Mouse (Mus musculus) limb, embryonic 13.5 days (tissue): Measurements from ENCODE around the gene Tpd52l1. TPM values are rescaled to one million over a fixed set of nuclear protein-coding genes. Genes with fewer than 3 reads are reported as not detected.

Experiments
- ATAC-seq: fragments of 200-750 bp; cut with Nextera tagmentation; 2 replicates; pipeline ENCODE4 v1.8.0; 2017; ENCODE audit warnings: low read depth, moderate number of reproducible peaks, moderate TSS enrichment; ENCODE audit not compliant: low FRiP score
- H3K27ac ChIP-seq: fragments of 300-500 bp; sonication (generic); 2 replicates; pipeline ENCODE4 v1.5.1; 2015; ENCODE audit warnings: inconsistent platforms, mild to moderate bottlenecking, moderate library complexity
- H3K27me3 ChIP-seq: fragments of 300-500 bp; sonication (generic); 2 replicates; pipeline ENCODE4 v1.6.1; 2015; ENCODE audit warnings: mild to moderate bottlenecking, inconsistent platforms
- H3K36me3 ChIP-seq: fragments of 300-500 bp; sonication (generic); 2 replicates; pipeline ENCODE4 v1.6.1; 2015; ENCODE audit warnings: inconsistent platforms, mild to moderate bottlenecking, moderate library complexity
- H3K4me1 ChIP-seq: fragments of 300-500 bp; sonication (generic); 2 replicates; pipeline ENCODE4 v1.6.1; 2015; ENCODE audit warnings: inconsistent platforms
- H3K4me2 ChIP-seq: fragments of 300-500 bp; sonication (generic); replicated peaks from 2 replicates; pipeline ENCODE4 v1.6.1; 2015; ENCODE audit warnings: inconsistent platforms, mild to moderate bottlenecking, moderate library complexity
- H3K4me3 ChIP-seq: fragments of 300-500 bp; sonication (generic); 2 replicates; pipeline ENCODE4 v1.5.1; 2015; ENCODE audit warnings: moderate library complexity, mild to moderate bottlenecking, inconsistent platforms
- H3K9ac ChIP-seq: fragments of 300-500 bp; sonication (generic); 2 replicates; pipeline ENCODE4 v1.6.1; 2015; ENCODE audit warnings: mild to moderate bottlenecking, inconsistent platforms
- H3K9me3 ChIP-seq: fragments of 300-500 bp; sonication (generic); 2 replicates; pipeline ENCODE4 v1.6.1; 2016; ENCODE audit warnings: inconsistent platforms
- WGBS: fragments of 180-500 bp; shearing (Covaris S2); methylation state at CpG from one replicate; pipeline ENCODE4 v1.1.7; 2015; 5-methylcytosine and 5-hydroxymethylcytosine counted together
- polyA plus RNA-seq: library from polyadenylated mRNA; unstranded; fragments of >200 nt; fragmentation: Nextera tagmentation; extraction: Ambion mirVana; gene quantifications from 2 replicates; pipeline ENCODE4 v1.2.1, GENCODE M21; 2015

The Tpd52l1 gene
- 43.2 and 45.6 TPM in 2 replicates for polyA plus RNA-seq

GRCm38 (mm10) chr10:31445291-31446124 lies at the start of gene Tpd52l1:
TSS of gene Tpd52l1 (minus strand) at chr10:31445958.
- no peaks in the 10 kb centered on the region for H3K36me3 ChIP-seq
- H3K4me1 ChIP-seq = no peaks in the 10 kb centered on the region
- 1% methylated on average over 59 of the region's 59 CpGs for WGBS
- H3K4me3 ChIP-seq = peak within 1 kb of the TSS; percentile 63
- peak within 1 kb of the TSS; percentile 76 for H3K9ac ChIP-seq
- H3K27ac ChIP-seq = no peak within 1 kb of the TSS; the same call in 1 of the 2 replicates
- H3K9me3 ChIP-seq = no peaks in the 10 kb centered on the region
- peak within 1 kb of the TSS; percentile 80 for H3K4me2 ChIP-seq
- no peaks in the 10 kb centered on the region for H3K27me3 ChIP-seq
- peak; percentile 99 for ATAC-seq

GRCm38 (mm10) chr10:31494296-31494695 lies 48.5 kb upstream of the Tpd52l1 start:
- WGBS = 88% methylated on average over 1 of the region's 1 CpGs
- H3K36me3 ChIP-seq = peaks cover 13% of the 10 kb centered on the region
- ATAC-seq = no peak
- H3K27me3 ChIP-seq = no peaks in the 10 kb centered on the region
- H3K27ac ChIP-seq = no peak overlapping the region
- H3K9ac ChIP-seq = no peak overlapping the region
- peaks cover 4% of the 10 kb centered on the region; the same call in 1 of the 2 replicates for H3K9me3 ChIP-seq
- no peak overlapping the region for H3K4me2 ChIP-seq
- no peaks in the 10 kb centered on the region for H3K4me1 ChIP-seq
- H3K4me3 ChIP-seq = no peak overlapping the region

GRCm38 (mm10) chr10:31467043-31467898 lies 21.5 kb upstream of the Tpd52l1 start:
- Histone ChIP-seq H3K4me2 (no peak overlapping the region), H3K27ac (0 out of 2 replicates have a peak overlapping the region, but pooled peaks have one; percentile 10), H3K9me3 (no peaks in the 10 kb centered on the region), H3K4me3 (no peak overlapping the region), H3K9ac (no peak overlapping the region), H3K27me3 (no peaks in the 10 kb centered on the region), H3K36me3 (no peaks in the 10 kb centered on the region), H3K4me1 (no peaks in the 10 kb centered on the region)
- ATAC-seq = no peak
- whole genome bisulfite sequencing = 58% methylated on average over 10 of the region's 10 CpGs

GRCm38 (mm10) chr10:31465840-31466541 lies 20.2 kb upstream of the Tpd52l1 start:
- no peak for ATAC-seq
- no peak overlapping the region for H3K9ac ChIP-seq
- WGBS = 79% methylated on average over 6 of the region's 6 CpGs
- no peak overlapping the region for H3K4me2 ChIP-seq
- H3K36me3 ChIP-seq = no peaks in the 10 kb centered on the region
- H3K27me3 ChIP-seq = no peaks in the 10 kb centered on the region
- H3K27ac ChIP-seq = no peak overlapping the region
- no peaks in the 10 kb centered on the region for H3K4me1 ChIP-seq
- no peak overlapping the region for H3K4me3 ChIP-seq
- no peaks in the 10 kb centered on the region for H3K9me3 ChIP-seq

- 83% methylated on average over 4 of the region's 4 CpGs for WGBS
These were observed 19.7 kb upstream of the Tpd52l1 start for GRCm38 (mm10) chr10:31465424-31465823.

GRCm38 (mm10) chr10:31463044-31463443 lies 17.3 kb upstream of the Tpd52l1 start:
- no peak for ATAC-seq
- 91% methylated on average over 2 of the region's 2 CpGs for WGBS

More at GRCm38 (mm10) chr10:31465424-31465823, 19.7 kb upstream of the Tpd52l1 start:
- Histone ChIP-seq H3K27me3 (no peaks in the 10 kb centered on the region), H3K4me3 (no peak overlapping the region), H3K4me2 (no peak overlapping the region), H3K36me3 (no peaks in the 10 kb centered on the region), H3K9me3 (no peaks in the 10 kb centered on the region), H3K27ac (no peak overlapping the region), H3K9ac (no peak overlapping the region), H3K4me1 (no peaks in the 10 kb centered on the region)
- no peak for ATAC-seq

GRCm38 (mm10) chr10:31456806-31457205 lies 11.0 kb upstream of the Tpd52l1 start:
- H3K9ac ChIP-seq = no peak overlapping the region
- no peaks in the 10 kb centered on the region for H3K36me3 ChIP-seq
- H3K27ac ChIP-seq = no peak overlapping the region
- H3K27me3 ChIP-seq = no peaks in the 10 kb centered on the region
- H3K4me1 ChIP-seq = no peaks in the 10 kb centered on the region
- H3K4me2 ChIP-seq = no peak overlapping the region
- WGBS = 58% methylated on average over 1 of the region's 1 CpGs
- no peak for ATAC-seq
- no peak overlapping the region for H3K4me3 ChIP-seq
- H3K9me3 ChIP-seq = no peaks in the 10 kb centered on the region

More at GRCm38 (mm10) chr10:31463044-31463443, 17.3 kb upstream of the Tpd52l1 start:
- Histone ChIP-seq H3K27me3 (no peaks in the 10 kb centered on the region), H3K27ac (no peak overlapping the region), H3K9ac (no peak overlapping the region), H3K4me3 (no peak overlapping the region), H3K4me2 (no peak overlapping the region), H3K9me3 (no peaks in the 10 kb centered on the region), H3K36me3 (no peaks in the 10 kb centered on the region), H3K4me1 (no peaks in the 10 kb centered on the region)

GRCm38 (mm10) chr10:31447083-31447482 lies 1.3 kb upstream of the Tpd52l1 start:
- Histone ChIP-seq H3K4me3 (no peak overlapping the region), H3K27ac (no peak overlapping the region), H3K4me1 (no peaks in the 10 kb centered on the region), H3K4me2 (no peak overlapping the region), H3K9ac (no peak overlapping the region), H3K36me3 (no peaks in the 10 kb centered on the region), H3K9me3 (no peaks in the 10 kb centered on the region), H3K27me3 (no peaks in the 10 kb centered on the region)
- 38% methylated on average over 1 of the region's 1 CpGs for WGBS
- ATAC-seq = no peak

GRCm38 (mm10) chr10:31444206-31444605 lies 1.6 kb downstream of the Tpd52l1 start:
- Histone ChIP-seq H3K9ac (no peak overlapping the region), H3K4me3 (no peak overlapping the region), H3K4me1 (no peaks in the 10 kb centered on the region), H3K9me3 (no peaks in the 10 kb centered on the region), H3K4me2 (0 out of 2 replicates have a peak overlapping the region, but pooled peaks have one; percentile 1), H3K27me3 (no peaks in the 10 kb centered on the region), H3K36me3 (no peaks in the 10 kb centered on the region), H3K27ac (no peak overlapping the region)
- WGBS = 51% methylated on average over 7 of the region's 7 CpGs
- no peak for ATAC-seq

GRCm38 (mm10) chr10:31441491-31441890 lies 4.3 kb downstream of the Tpd52l1 start:
- Histone ChIP-seq H3K4me2 (no peak overlapping the region), H3K9ac (no peak overlapping the region), H3K27me3 (no peaks in the 10 kb centered on the region), H3K9me3 (no peaks in the 10 kb centered on the region), H3K4me1 (no peaks in the 10 kb centered on the region), H3K36me3 (no peaks in the 10 kb centered on the region), H3K4me3 (no peak overlapping the region), H3K27ac (no peak overlapping the region)
- ATAC-seq = no peak

- Histone ChIP-seq H3K4me1 (no peaks in the 10 kb centered on the region), H3K36me3 (no peaks in the 10 kb centered on the region), H3K27ac (no peak overlapping the region), H3K4me2 (no peak overlapping the region), H3K9ac (no peak overlapping the region), H3K27me3 (no peaks in the 10 kb centered on the region), H3K9me3 (no peaks in the 10 kb centered on the region), H3K4me3 (no peak overlapping the region)
- WGBS = 76% methylated on average over 4 of the region's 4 CpGs
- ATAC-seq = no peak
These were observed 9.7 kb downstream of the Tpd52l1 start for GRCm38 (mm10) chr10:31436047-31436446.

GRCm38 (mm10) chr10:31417956-31418355 lies 27.8 kb downstream of the Tpd52l1 start:
- Histone ChIP-seq H3K36me3 (no peaks in the 10 kb centered on the region), H3K9ac (no peak overlapping the region), H3K4me3 (no peak overlapping the region), H3K9me3 (no peaks in the 10 kb centered on the region), H3K27ac (no peak overlapping the region), H3K4me2 (no peak overlapping the region), H3K4me1 (no peaks in the 10 kb centered on the region), H3K27me3 (no peaks in the 10 kb centered on the region)
- no peak for ATAC-seq
